Mouse (Mus musculus): ENCODE results near the gene Cep104.

- TF ChIP-seq POLR2A (IDR thresholded peaks at IDR 0.05; ENCODE audit: borderline replicate concordance, extremely low read depth, insufficient read depth, insufficient read length, poor library complexity, severe bottlenecking) (no peak), CTCF (IDR thresholded peaks at IDR 0.05; ENCODE audit: borderline replicate concordance, extremely low read depth, insufficient read depth, insufficient read length) (no peak)
These were observed 283 bp downstream of the Cep104 start for GRCm38 (mm10) chr4:153975292-153975662.

Measured in brain, embryonic 14.5 days (tissue).